Mouse (Mus musculus) kidney, embryonic 15.5 days (tissue): ENCODE measurements around the gene Ltbp3. TPM values are rescaled to one million over a fixed set of nuclear protein-coding genes. Genes with fewer than 3 reads are reported as not detected.

Experiments used
- ATAC-seq: fragments of 200-750 bp; cut with Nextera tagmentation; replicated peaks from 2 replicates; pipeline ENCODE4 v1.8.0; 2017; ENCODE audit warnings: moderate TSS enrichment; ENCODE audit not compliant: low FRiP score
- H3K27ac ChIP-seq: fragments of 300-500 bp; sonication (generic); 2 replicates; pipeline ENCODE4 v1.5.1; 2015; ENCODE audit warnings: mild to moderate bottlenecking, inconsistent platforms
- H3K27me3 ChIP-seq: fragments of 300-500 bp; sonication (generic); 2 replicates; pipeline ENCODE4 v1.6.1; 2015; ENCODE audit warnings: inconsistent platforms
- H3K36me3 ChIP-seq: fragments of 300-500 bp; sonication (generic); 2 replicates; pipeline ENCODE4 v1.6.1; 2015; ENCODE audit warnings: inconsistent platforms
- H3K4me1 ChIP-seq: fragments of 300-500 bp; sonication (generic); 2 replicates; pipeline ENCODE4 v1.6.1; 2015; ENCODE audit warnings: inconsistent platforms
- H3K4me2 ChIP-seq: fragments of 300-500 bp; sonication (generic); 2 replicates; pipeline ENCODE4 v1.6.1; 2015; ENCODE audit warnings: moderate library complexity, mild to moderate bottlenecking, inconsistent platforms
- H3K4me3 ChIP-seq: fragments of 300-500 bp; sonication (generic); replicated peaks from 2 replicates; pipeline ENCODE4 v1.5.1; 2015; ENCODE audit warnings: mild to moderate bottlenecking, inconsistent platforms
- H3K9ac ChIP-seq: fragments of 300-500 bp; sonication (generic); 2 replicates; pipeline ENCODE4 v1.6.1; 2015; ENCODE audit warnings: mild to moderate bottlenecking, inconsistent platforms
- H3K9me3 ChIP-seq: fragments of 300-500 bp; sonication (generic); replicated peaks from 2 replicates; pipeline ENCODE4 v1.6.1; 2016; ENCODE audit warnings: inconsistent platforms
- WGBS: fragments of 180-500 bp; shearing (Covaris S2); methylation state at CpG from one replicate; pipeline ENCODE4 v1.1.7; 2015; ENCODE audit warnings: mixed read lengths; 5-methylcytosine and 5-hydroxymethylcytosine counted together
- polyA plus RNA-seq: library from polyadenylated mRNA; unstranded; fragments of >200 nt; fragmentation: Nextera tagmentation; extraction: Ambion mirVana; gene quantifications from 2 replicates; pipeline ENCODE4 v1.2.1, GENCODE M21; 2015

Gene Ltbp3
- polyA plus RNA-seq, 1 experiment from 2014 or later: 18.8 TPM

GRCm38 (mm10) chr19:5711218-5711617 is 29.5 kb upstream of the Ltbp3 start:
- WGBS: 18% methylated on average over 3 of the region's 3 CpGs
- ATAC-seq: no peak

GRCm38 (mm10) chr19:5711907-5712460 is 28.7 kb upstream of the Ltbp3 start:
- ATAC-seq: no peak
- H3K9ac ChIP-seq: no peak overlapping the region
- no peaks in the 10 kb centered on the region for H3K9me3 ChIP-seq
- peaks cover 46% of the 10 kb centered on the region for H3K4me1 ChIP-seq
- H3K4me3 ChIP-seq: no peak overlapping the region
- no peak overlapping the region for H3K27ac ChIP-seq
- WGBS: 90% methylated on average over 14 of the region's 14 CpGs
- H3K27me3 ChIP-seq: no peaks in the 10 kb centered on the region
- H3K36me3 ChIP-seq: peaks cover 65% of the 10 kb centered on the region
- no peak overlapping the region for H3K4me2 ChIP-seq

More at GRCm38 (mm10) chr19:5711218-5711617, 29.5 kb upstream of the Ltbp3 start:
- Histone ChIP-seq H3K4me3 (no peak overlapping the region), H3K4me2 (no peak overlapping the region), H3K36me3 (peaks cover 67% of the 10 kb centered on the region), H3K27ac (no peak overlapping the region), H3K27me3 (no peaks in the 10 kb centered on the region), H3K9me3 (no peaks in the 10 kb centered on the region), H3K9ac (no peak overlapping the region), H3K4me1 (peaks cover 40% of the 10 kb centered on the region)

GRCm38 (mm10) chr19:5713255-5713654 is 27.4 kb upstream of the Ltbp3 start:
- ATAC-seq: no peak
- no peak overlapping the region for H3K9ac ChIP-seq
- 72% methylated on average over 5 of the region's 5 CpGs for WGBS
- peaks cover 49% of the 10 kb centered on the region for H3K4me1 ChIP-seq
- no peaks in the 10 kb centered on the region for H3K27me3 ChIP-seq
- no peak overlapping the region for H3K4me2 ChIP-seq
- H3K36me3 ChIP-seq: peaks cover 62% of the 10 kb centered on the region
- H3K27ac ChIP-seq: peak overlapping the region; percentile 75
- no peak overlapping the region for H3K4me3 ChIP-seq
- no peaks in the 10 kb centered on the region for H3K9me3 ChIP-seq

GRCm38 (mm10) chr19:5713730-5714129 is 27.0 kb upstream of the Ltbp3 start:
- H3K27me3 ChIP-seq: no peaks in the 10 kb centered on the region
- H3K9me3 ChIP-seq: no peaks in the 10 kb centered on the region
- WGBS: 5% methylated on average over 2 of the region's 2 CpGs
- H3K4me1 ChIP-seq: peaks cover 49% of the 10 kb centered on the region
- H3K27ac ChIP-seq: peak overlapping the region; percentile 75
- H3K36me3 ChIP-seq: peaks cover 62% of the 10 kb centered on the region
- no peak overlapping the region for H3K9ac ChIP-seq
- no peak overlapping the region for H3K4me3 ChIP-seq
- H3K4me2 ChIP-seq: no peak overlapping the region
- ATAC-seq: peak; percentile 74

GRCm38 (mm10) chr19:5715793-5716688 is 24.7 kb upstream of the Ltbp3 start:
- no peaks in the 10 kb centered on the region for H3K9me3 ChIP-seq
- peak; percentile 30 for ATAC-seq
- no peaks in the 10 kb centered on the region for H3K27me3 ChIP-seq
- H3K4me3 ChIP-seq: peak overlapping the region; percentile 26
- H3K36me3 ChIP-seq: peaks cover 62% of the 10 kb centered on the region
- H3K4me1 ChIP-seq: peaks cover 49% of the 10 kb centered on the region
- no peak overlapping the region for H3K27ac ChIP-seq
- no peak overlapping the region for H3K9ac ChIP-seq
- H3K4me2 ChIP-seq: peak overlapping the region; percentile 59
- WGBS: 28% methylated on average over 43 of the region's 43 CpGs

- Histone ChIP-seq H3K4me1 (peaks cover 46% of the 10 kb centered on the region), H3K27ac (no peak overlapping the region), H3K36me3 (peaks cover 64% of the 10 kb centered on the region), H3K27me3 (no peaks in the 10 kb centered on the region), H3K4me3 (no peak overlapping the region), H3K9ac (no peak overlapping the region), H3K9me3 (no peaks in the 10 kb centered on the region), H3K4me2 (no peak overlapping the region)
- no peak for ATAC-seq
- 59% methylated on average over 10 of the region's 10 CpGs for WGBS
Measured at GRCm38 (mm10) chr19:5716955-5717354, 23.7 kb upstream of the Ltbp3 start.

- 93% methylated on average over 6 of the region's 6 CpGs for WGBS
- Histone ChIP-seq H3K4me1 (peaks cover 34% of the 10 kb centered on the region), H3K27ac (no peak overlapping the region), H3K36me3 (peaks cover 66% of the 10 kb centered on the region), H3K4me3 (no peak overlapping the region), H3K9me3 (no peaks in the 10 kb centered on the region), H3K4me2 (no peak overlapping the region), H3K9ac (no peak overlapping the region), H3K27me3 (no peaks in the 10 kb centered on the region)
- ATAC-seq: no peak
Measured at GRCm38 (mm10) chr19:5721233-5721632, 19.5 kb upstream of the Ltbp3 start.

- H3K4me1 ChIP-seq: peaks cover 41% of the 10 kb centered on the region
- no peak overlapping the region for H3K27ac ChIP-seq
- no peak overlapping the region for H3K4me2 ChIP-seq
- whole genome bisulfite sequencing: 88% methylated on average over 7 of the region's 7 CpGs
- no peak overlapping the region for H3K4me3 ChIP-seq
- no peaks in the 10 kb centered on the region for H3K9me3 ChIP-seq
- H3K36me3 ChIP-seq: peaks cover 55% of the 10 kb centered on the region
- ATAC-seq: no peak
- H3K27me3 ChIP-seq: no peaks in the 10 kb centered on the region
- no peak overlapping the region for H3K9ac ChIP-seq
Measured at GRCm38 (mm10) chr19:5722848-5723425, 17.8 kb upstream of the Ltbp3 start.

GRCm38 (mm10) chr19:5723934-5724548 is 16.7 kb upstream of the Ltbp3 start:
- ATAC-seq: no peak
- peak overlapping the region; percentile 87 for H3K4me2 ChIP-seq
- no peaks in the 10 kb centered on the region for H3K27me3 ChIP-seq
- 45% methylated on average over 4 of the region's 4 CpGs for WGBS
- peaks cover 47% of the 10 kb centered on the region for H3K36me3 ChIP-seq
- peak overlapping the region; percentile 97 for H3K4me3 ChIP-seq
- 0 out of 2 replicates have a peak overlapping the region, but pooled peaks have one; percentile 34 for H3K27ac ChIP-seq
- peaks cover 51% of the 10 kb centered on the region for H3K4me1 ChIP-seq
- no peaks in the 10 kb centered on the region for H3K9me3 ChIP-seq
- H3K9ac ChIP-seq: peak overlapping the region; percentile 14; the same call in 1 of the 2 replicates

- no peak for ATAC-seq
- Histone ChIP-seq H3K9me3 (no peaks in the 10 kb centered on the region), H3K27ac (peak overlapping the region; percentile 94), H3K27me3 (no peaks in the 10 kb centered on the region), H3K36me3 (peaks cover 42% of the 10 kb centered on the region), H3K9ac (peak overlapping the region; percentile 54; the same call in 1 of the 2 replicates), H3K4me1 (peaks cover 52% of the 10 kb centered on the region), H3K4me2 (peak overlapping the region; percentile 87), H3K4me3 (peak overlapping the region; percentile 97)
- 50% methylated on average over 7 of the region's 7 CpGs for WGBS
Measured at GRCm38 (mm10) chr19:5724549-5724941, 16.2 kb upstream of the Ltbp3 start.

GRCm38 (mm10) chr19:5725029-5725707 is 15.5 kb upstream of the Ltbp3 start:
- H3K4me1 ChIP-seq: peaks cover 58% of the 10 kb centered on the region
- no peak for ATAC-seq
- peak overlapping the region; percentile 87 for H3K4me2 ChIP-seq
- 49% methylated on average over 12 of the region's 12 CpGs for WGBS
- no peaks in the 10 kb centered on the region for H3K9me3 ChIP-seq
- peak overlapping the region; percentile 97 for H3K4me3 ChIP-seq
- peak overlapping the region; percentile 94 for H3K27ac ChIP-seq
- peak overlapping the region; percentile 54 for H3K9ac ChIP-seq
- peaks cover 38% of the 10 kb centered on the region for H3K36me3 ChIP-seq
- H3K27me3 ChIP-seq: no peaks in the 10 kb centered on the region
